Mouse (Mus musculus) liver, embryonic 16.5 days (tissue): Measurements from ENCODE around the gene 1810009A15Rik. TPM values are rescaled to one million over a fixed set of nuclear protein-coding genes. Genes with fewer than 3 reads are reported as not detected.

Experiments
- ATAC-seq: fragments of 200-750 bp; cut with Nextera tagmentation; 2 replicates; pipeline ENCODE4 v1.8.0; 2017; ENCODE audit warnings: low read depth, mild to moderate bottlenecking, moderate number of reproducible peaks, moderate library complexity
- H3K27ac ChIP-seq: fragments of 300-500 bp; sonication (generic); 2 replicates; pipeline ENCODE4 v1.5.1; 2014; ENCODE audit warnings: mild to moderate bottlenecking, low read length
- H3K27me3 ChIP-seq: fragments of 300-500 bp; sonication (generic); 2 replicates; pipeline ENCODE4 v1.6.1; 2014; ENCODE audit warnings: low read depth, low read length, mixed read lengths; ENCODE audit not compliant: control insufficient read depth, insufficient read depth
- H3K36me3 ChIP-seq: fragments of 300-500 bp; sonication (generic); 2 replicates; pipeline ENCODE4 v1.6.1; 2014; ENCODE audit warnings: mild to moderate bottlenecking; ENCODE audit not compliant: control insufficient read depth, insufficient read depth
- H3K4me1 ChIP-seq: fragments of 300-500 bp; sonication (generic); 2 replicates; pipeline ENCODE4 v1.6.1; 2014; ENCODE audit warnings: low read depth, low read length, mixed read lengths; ENCODE audit not compliant: control insufficient read depth
- H3K4me2 ChIP-seq: fragments of 300-500 bp; sonication (generic); 2 replicates; pipeline ENCODE4 v1.6.1; 2014; ENCODE audit warnings: low read depth, low read length, mixed read lengths
- H3K4me3 ChIP-seq: fragments of 300-500 bp; sonication (generic); 2 replicates; pipeline ENCODE4 v1.5.1; 2014; ENCODE audit warnings: low read depth, mild to moderate bottlenecking, low read length
- H3K9ac ChIP-seq: fragments of 300-500 bp; sonication (generic); 2 replicates; pipeline ENCODE4 v1.6.1; 2014; ENCODE audit warnings: low read depth, low read length
- H3K9me3 ChIP-seq: fragments of 300-500 bp; sonication (generic); replicated peaks from 2 replicates; pipeline ENCODE4 v1.6.1; 2016; ENCODE audit warnings: low read length; ENCODE audit not compliant: control insufficient read depth
- WGBS: fragments of 180-500 bp; shearing (Covaris S2); extraction: QIAGEN DNeasy Blood & Tissue Kit; methylation state at CpG from one replicate; pipeline ENCODE4 v1.1.7; 2014; ENCODE audit not compliant: insufficient replicate concordance; 5-methylcytosine and 5-hydroxymethylcytosine counted together
- polyA plus RNA-seq: library from polyadenylated mRNA; unstranded; fragments of >200 nt; fragmentation: Nextera tagmentation; extraction: Ambion mirVana; gene quantifications from 2 replicates; pipeline ENCODE4 v1.2.1, GENCODE M21; 2015

The 1810009A15Rik gene
- polyA plus RNA-seq, 1 experiment from 2014 or later: 38.6 TPM

GRCm38 (mm10) chr19:8926766-8927165, 38.1 kb downstream of the 1810009A15Rik start:
- Histone ChIP-seq H3K9me3 (no peaks in the 10 kb centered on the region), H3K27ac (no peak overlapping the region), H3K4me3 (no peak overlapping the region), H3K27me3 (no peaks in the 10 kb centered on the region), H3K36me3 (no peaks in the 10 kb centered on the region), H3K4me1 (peaks cover 46% of the 10 kb centered on the region), H3K9ac (no peak overlapping the region), H3K4me2 (no peak overlapping the region)
- ATAC-seq: no peak
- WGBS: 46% methylated on average over 2 of the region's 2 CpGs

DNA sequence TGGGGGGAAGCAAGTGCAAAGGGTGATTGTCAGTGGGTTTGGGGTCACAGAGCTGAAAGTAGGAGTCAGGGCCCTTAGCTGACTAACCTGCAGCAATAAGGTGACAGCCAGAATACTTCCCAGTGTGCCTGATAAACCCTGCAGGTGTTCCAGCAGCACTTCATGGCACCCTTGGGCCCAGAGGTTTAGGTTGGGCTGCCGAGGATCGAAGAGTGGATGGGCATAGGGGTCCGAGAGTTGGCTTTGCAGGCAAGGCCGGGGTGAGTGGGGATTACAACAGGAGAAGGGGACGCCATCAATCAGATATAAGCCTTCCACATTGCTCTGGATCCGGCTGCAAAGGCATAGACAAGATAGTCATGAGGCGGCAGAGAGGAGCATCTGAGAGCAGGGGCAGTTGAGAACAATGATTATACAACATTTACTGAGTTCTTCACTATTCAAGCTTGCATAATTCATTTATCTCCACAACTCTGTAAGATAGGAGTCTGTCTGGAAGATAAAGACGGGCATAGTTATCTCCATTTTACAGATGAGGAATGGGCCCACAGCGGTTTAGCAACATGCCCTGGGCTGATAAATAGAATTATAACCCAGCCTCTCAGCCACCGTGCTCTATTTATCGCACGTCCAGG, 39.4 kb downstream of the 1810009A15Rik start:
- no peaks in the 10 kb centered on the region for H3K36me3 ChIP-seq
- H3K4me1 ChIP-seq: peaks cover 43% of the 10 kb centered on the region
- H3K27me3 ChIP-seq: no peaks in the 10 kb centered on the region
- peak; percentile 37 for ATAC-seq
- H3K27ac ChIP-seq: peak overlapping the region; percentile 91
- H3K9me3 ChIP-seq: no peaks in the 10 kb centered on the region
- H3K9ac ChIP-seq: peak overlapping the region; percentile 1; the same call in 1 of the 2 replicates
- 27% methylated on average over 12 of the region's 12 CpGs for WGBS
- peak overlapping the region; percentile 90 for H3K4me3 ChIP-seq
- H3K4me2 ChIP-seq: peak overlapping the region; percentile 99

DNA sequence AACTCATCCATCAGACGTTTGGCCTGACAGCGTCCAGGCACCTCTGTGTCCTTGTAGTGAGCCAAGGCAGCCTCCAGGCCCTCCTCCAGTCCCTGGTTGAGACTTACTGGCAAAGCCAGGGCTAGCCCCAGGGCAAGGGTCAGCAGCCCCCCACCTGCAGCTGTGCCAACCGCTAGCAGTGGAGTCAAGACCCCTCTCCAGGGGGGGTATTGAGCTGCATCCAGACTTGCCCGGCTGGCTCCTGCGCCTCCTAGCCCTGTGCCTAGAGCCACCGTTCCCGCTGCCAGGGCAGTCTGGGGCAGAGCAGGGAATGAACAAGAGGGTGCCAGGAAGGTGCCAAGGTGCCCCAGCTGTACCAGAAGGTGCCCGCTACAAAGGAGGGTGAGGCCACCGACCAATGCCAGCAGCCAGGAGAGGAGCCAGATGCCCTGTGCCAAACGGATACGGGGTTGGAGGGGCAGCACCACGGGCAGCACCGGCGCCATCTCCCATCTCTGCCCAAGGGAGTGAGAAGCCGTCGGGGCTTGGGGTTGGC, 40.1 kb downstream of the 1810009A15Rik start:
- WGBS: 30% methylated on average over 16 of the region's 16 CpGs

GRCm38 (mm10) chr19:8929224-8930088, 40.8 kb downstream of the 1810009A15Rik start, which contains the start of the genes Rom1 and Eml3:
Gene Rom1, minus strand, starts transcription at chr19:8929356.
Gene Eml3, plus strand, starts transcription at chr19:8929552.
- Histone ChIP-seq H3K4me3 (peak within 1 kb of the TSS; percentile 90), H3K36me3 (peaks cover 5% of the 10 kb centered on the region; the same call in 1 of the 2 replicates), H3K27me3 (no peaks in the 10 kb centered on the region), H3K9me3 (no peaks in the 10 kb centered on the region), H3K27ac (peak within 1 kb of the TSS; percentile 91), H3K9ac (peak within 1 kb of the TSS; percentile 88), H3K4me1 (peaks cover 41% of the 10 kb centered on the region), H3K4me2 (peak within 1 kb of the TSS; percentile 99)
- WGBS: under 1% methylated on average over 70 of the region's 74 CpGs
- ATAC-seq: peak; percentile 76

More for the DNA sequence above, 40.1 kb downstream of the 1810009A15Rik start:
- Histone ChIP-seq H3K36me3 (peaks cover 2% of the 10 kb centered on the region; the same call in 1 of the 2 replicates), H3K9me3 (no peaks in the 10 kb centered on the region), H3K27me3 (no peaks in the 10 kb centered on the region), H3K4me3 (peak overlapping the region; percentile 90), H3K27ac (peak overlapping the region; percentile 91), H3K4me1 (peaks cover 41% of the 10 kb centered on the region), H3K4me2 (peak overlapping the region; percentile 99), H3K9ac (peak overlapping the region; percentile 88)
- ATAC-seq: peak; percentile 0; the same call in 1 of the 2 replicates

GRCm38 (mm10) chr19:8930117-8930516, 41.5 kb downstream of the 1810009A15Rik start:
- peaks cover 5% of the 10 kb centered on the region; the same call in 1 of the 2 replicates for H3K36me3 ChIP-seq
- H3K4me1 ChIP-seq: peaks cover 41% of the 10 kb centered on the region
- 6% methylated on average over 11 of the region's 11 CpGs for WGBS
- peak overlapping the region; percentile 91 for H3K27ac ChIP-seq
- H3K9me3 ChIP-seq: no peaks in the 10 kb centered on the region
- peak overlapping the region; percentile 99 for H3K4me2 ChIP-seq
- H3K27me3 ChIP-seq: no peaks in the 10 kb centered on the region
- peak overlapping the region; percentile 88 for H3K9ac ChIP-seq
- no peak for ATAC-seq
- peak overlapping the region; percentile 90 for H3K4me3 ChIP-seq

- Histone ChIP-seq H3K36me3 (peaks cover 5% of the 10 kb centered on the region; the same call in 1 of the 2 replicates), H3K4me3 (peak overlapping the region; percentile 90), H3K9ac (peak overlapping the region; percentile 88), H3K4me1 (peaks cover 41% of the 10 kb centered on the region), H3K9me3 (no peaks in the 10 kb centered on the region), H3K27ac (no peak overlapping the region), H3K27me3 (no peaks in the 10 kb centered on the region), H3K4me2 (peak overlapping the region; percentile 99)
- WGBS: 75% methylated on average over 7 of the region's 7 CpGs
- ATAC-seq: no peak
Measured at GRCm38 (mm10) chr19:8930771-8931170, 42.1 kb downstream of the 1810009A15Rik start.

DNA sequence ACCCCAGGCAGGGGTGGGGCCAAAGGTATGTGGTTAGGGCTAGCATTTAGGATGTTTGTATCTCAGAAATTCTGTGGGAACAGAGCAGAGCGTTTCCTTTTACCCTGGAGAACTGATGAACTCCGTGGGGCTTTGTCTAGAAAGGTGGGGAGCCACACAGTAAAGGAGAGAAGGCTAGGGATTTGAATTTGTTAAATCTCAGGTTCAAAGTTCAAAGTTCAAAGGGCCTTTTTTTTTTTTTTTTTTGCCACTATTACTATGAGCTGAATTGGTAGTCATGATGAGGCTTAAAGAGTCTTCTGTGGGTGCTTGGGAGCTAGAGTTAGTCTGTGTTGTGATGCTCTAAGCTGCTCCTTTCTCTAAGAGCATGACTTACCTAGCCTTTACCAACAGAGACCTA, 48.1 kb downstream of the 1810009A15Rik start:
- WGBS: 85% methylated on average over 2 of the region's 2 CpGs
- H3K27ac ChIP-seq: no peak overlapping the region
- no peak for ATAC-seq
- no peak overlapping the region for H3K4me3 ChIP-seq
- no peaks in the 10 kb centered on the region for H3K9me3 ChIP-seq
- H3K27me3 ChIP-seq: no peaks in the 10 kb centered on the region
- peaks cover 12% of the 10 kb centered on the region; the same call in 1 of the 2 replicates for H3K36me3 ChIP-seq
- no peak overlapping the region for H3K4me2 ChIP-seq
- H3K9ac ChIP-seq: no peak overlapping the region
- peaks cover 10% of the 10 kb centered on the region for H3K4me1 ChIP-seq
